Mouse (Mus musculus) effector memory CD4-positive, alpha-beta T cell, adult 7 months (primary cell): Measurements from ENCODE around the gene Nae1. TPM values are rescaled to one million over a fixed set of nuclear protein-coding genes. Genes with fewer than 3 reads are reported as not detected.

Experiments
- polyA plus RNA-seq: library from polyadenylated mRNA; unstranded; fragments of 100-300 nt; shearing (Covaris generic); gene quantifications from one replicate; pipeline ENCODE4 v1.2.1, GENCODE M21; 2017

Nae1 gene
- 77.4 TPM for polyA plus RNA-seq

GRCm38 (mm10) chr8:104533971-104534778 is at the start of gene Nae1, which contains the start of gene Car7:
Gene Nae1, minus strand, starts transcription at chr8:104534637.
Gene Car7, plus strand, starts transcription at chr8:104534689.

GRCm38 (mm10) chr8:104509061-104510006 is 25.1 kb downstream of the Nae1 start, which contains the start of gene Terb1:
Gene Terb1, minus strand, starts transcription at chr8:104509910.

Other genes starting within 250 kb of the Nae1 start
- gene Cmtm2a, start 241.5 kb downstream of the Nae1 start, polyA plus RNA-seq, result not detected
- gene Gm45711, start 224.6 kb downstream of the Nae1 start, polyA plus RNA-seq, result not detected
- not detected for gene Cmtm1, start 224.5 kb downstream of the Nae1 start, polyA plus RNA-seq
- gene Gm11020, start 213.1 kb downstream of the Nae1 start, polyA plus RNA-seq, result not detected
- gene Cmtm2b, start 212.4 kb downstream of the Nae1 start, polyA plus RNA-seq, result not detected
- gene Cmtm3, start 195.2 kb downstream of the Nae1 start, polyA plus RNA-seq, result 5.7 TPM
- 0.87 TPM for gene Cmtm4, start 138.8 kb downstream of the Nae1 start, polyA plus RNA-seq
- gene Dync1li2, start 91.6 kb downstream of the Nae1 start, polyA plus RNA-seq, result 50.4 TPM
- 0.49 TPM for gene Terb1, start 24.7 kb downstream of the Nae1 start, polyA plus RNA-seq
- gene Car7, start 52 bp upstream of the Nae1 start, polyA plus RNA-seq, result 4.0 TPM
- gene Pdp2, start 56.8 kb upstream of the Nae1 start, polyA plus RNA-seq, result 4.5 TPM
- gene Cdh16, start 89.8 kb upstream of the Nae1 start, polyA plus RNA-seq, result not detected
- 237 TPM for gene Rrad, start 96.7 kb upstream of the Nae1 start, polyA plus RNA-seq
- 170 TPM for gene Ciao2b, start 107.3 kb upstream of the Nae1 start, polyA plus RNA-seq
- gene Ces2a, start 199.4 kb upstream of the Nae1 start, polyA plus RNA-seq, result not detected